In genomic region chr17:22739173-22739572, GRCm38 (mm10) we compare ENCODE assay signal across 8 mouse cellular contexts.
DNase-seq lines count a peak whose midpoint lies in the region; ATAC-seq and TF ChIP-seq lines count a peak whose summit lies in the region.

No protein-coding gene starts in this region.

- H3K9ac ChIP-seq in heart, adult 2 months (ENCODE audit: low read depth, low read length) = peak overlapping the region; percentile 75

- no peak for TF ChIP-seq POLR2A in heart, adult 2 months (IDR thresholded peaks at IDR 0.05; ENCODE audit: insufficient read depth, low read depth, low read length)

- 3% methylated on average over 12 of the region's 12 CpGs for WGBS in heart, adult 2 months

- TF ChIP-seq EP300 in heart, adult 2 months (IDR thresholded peaks at IDR 0.05; ENCODE audit: insufficient read depth, low read depth, low read length) = no peak

- no peaks in the 10 kb centered on the region for H3K27me3 ChIP-seq in heart, adult 2 months (ENCODE audit: control insufficient read depth, insufficient read depth, low read length)
- H3K27me3 ChIP-seq in E14TG2a.4 (ENCODE audit: insufficient read depth, low read length) = no peaks in the 10 kb centered on the region

- DNase-seq in heart, adult 2 months = no peak
- no peak for DNase-seq in heart, postnatal 14 days
- DNase-seq in gonadal fat pad, adult 2 months (ENCODE audit: low read depth) = peak; percentile 13
- no peak for DNase-seq in adrenal gland, adult 18-20 months (ENCODE audit: low spot score in 2 of 2)
- DNase-seq in urinary bladder, postnatal 4 days (ENCODE audit: low spot score in 2 of 2) = no peak

- no peaks in the 10 kb centered on the region; the same call in 1 of the 2 replicates for H3K79me2 ChIP-seq in heart, adult 2 months (replicated peaks; ENCODE audit: control insufficient read depth, insufficient read depth, low read length)

- no peaks in the 10 kb centered on the region for H3K36me3 ChIP-seq in heart, adult 2 months (ENCODE audit: control insufficient read depth, insufficient read depth, low read length)
- peaks cover 16% of the 10 kb centered on the region for H3K36me3 ChIP-seq in E14TG2a.4 (ENCODE audit: insufficient read depth, low read length)

- intact Hi-C loops in heart, adult 2 months (cut with DNase I) = no loop called here
- intact Hi-C loops in heart, postnatal 14 days (cut with DNase I) = no loop called here

- peak overlapping the region; percentile 52 for H3K4me3 ChIP-seq in heart, adult 2 months
- H3K4me3 ChIP-seq in E14TG2a.4 (replicated peaks; ENCODE audit: low read length) = peak overlapping the region; percentile 81

- peak overlapping the region; percentile 63 for H3K27ac ChIP-seq in heart, adult 2 months

- no peak for TF ChIP-seq CTCF in heart, adult 2 months (IDR thresholded peaks at IDR 0.05)
- TF ChIP-seq CTCF in E14TG2a.4 (conservative IDR thresholded peaks at IDR 0.05; ENCODE audit: low read length) = no peak

- H3K4me1 ChIP-seq in heart, adult 2 months (ENCODE audit: control insufficient read depth, insufficient read depth, low read length) = no peaks in the 10 kb centered on the region; the same call in 1 of the 2 replicates
- H3K4me1 ChIP-seq in E14TG2a.4 (replicated peaks; ENCODE audit: low read depth, low read length) = peaks cover 36% of the 10 kb centered on the region

- no peaks in the 10 kb centered on the region for H3K9me3 ChIP-seq in E14TG2a.4 (ENCODE audit: low read length)

- ATAC-seq in megakaryocyte, adult 5-6 weeks (ENCODE audit: poor library complexity, severe bottlenecking) = peak; percentile 25
- no peak for ATAC-seq in frontal cortex, adult (ENCODE audit: low TSS enrichment)
